Mouse (Mus musculus): ENCODE measurements around the gene Dhx15.

GRCm38 (mm10) chr5:52119192-52119591 lies 71.1 kb downstream of the Dhx15 start:
- TF ChIP-seq POLR2A (IDR thresholded peaks at IDR 0.05; ENCODE audit: extremely low read depth, insufficient read depth, low read length) (no peak), CTCF (IDR thresholded peaks at IDR 0.05; ENCODE audit: low read depth, low read length) (no peak)
